Mouse (Mus musculus): Measurements from ENCODE around the gene Ly6g6e.

DNA sequence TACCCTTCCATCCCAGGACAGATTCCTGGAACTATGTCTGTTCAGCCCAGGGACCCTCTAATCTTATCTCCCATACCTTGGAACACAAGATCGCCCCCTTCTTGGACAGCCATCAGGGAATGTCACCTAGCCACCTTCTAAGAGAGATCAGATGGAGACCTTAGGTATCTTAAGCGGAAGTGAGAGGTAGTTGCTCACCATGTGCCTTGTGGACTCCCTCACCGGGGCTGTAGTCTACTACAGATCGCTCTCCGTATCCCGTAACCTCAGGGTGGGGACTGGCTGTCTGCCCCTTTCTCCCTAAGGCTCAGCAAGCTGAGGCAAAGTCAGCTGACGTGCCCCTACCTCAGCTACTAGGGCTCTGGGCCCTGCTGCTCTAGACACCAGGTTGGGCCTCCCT lies 27.4 kb downstream of the Ly6g6e start:
- TF ChIP-seq POLR2A (IDR thresholded peaks at IDR 0.05; ENCODE audit: borderline replicate concordance, insufficient read depth, low read length): no peak
- TF ChIP-seq CTCF (IDR thresholded peaks at IDR 0.05; ENCODE audit: borderline replicate concordance, insufficient read depth, low read depth, low read length): no peak

All from cerebellum, adult 2 months (tissue).